Mouse (Mus musculus): ENCODE results near the gene Fam53b.

DNA sequence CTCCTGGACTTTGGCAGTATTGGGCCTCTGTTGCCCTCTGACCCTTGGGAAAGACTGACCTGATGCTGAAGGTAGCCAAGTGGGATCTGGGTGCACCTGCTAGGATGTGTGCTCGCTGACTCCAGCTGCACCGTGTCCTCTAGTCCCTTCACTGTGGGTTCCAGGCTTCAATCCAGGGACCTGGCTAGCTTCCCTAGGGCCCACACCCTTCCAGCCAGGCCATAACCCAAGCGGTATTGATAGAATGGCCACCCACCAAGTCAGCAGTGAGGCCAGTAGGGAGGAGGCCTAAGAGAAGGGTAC is 142.9 kb downstream of the Fam53b start:
- TF ChIP-seq POLR2A (IDR thresholded peaks at IDR 0.05; ENCODE audit: insufficient read length, low read depth) = no peak
- TF ChIP-seq USF1 (IDR thresholded peaks at IDR 0.05; ENCODE audit: low read depth) = no peak
- no peak for TF ChIP-seq MAX (IDR thresholded peaks at IDR 0.05; ENCODE audit: low read depth)
